Mouse (Mus musculus) heart, embryonic 14.5 days (tissue): ENCODE data around the gene Slc35g3. TPM values are rescaled to one million over a fixed set of nuclear protein-coding genes. Genes with fewer than 3 reads are reported as not detected.

Experiments used
- ATAC-seq: fragments of 200-750 bp; cut with Nextera tagmentation; 2 replicates; pipeline ENCODE4 v1.8.0; 2017; ENCODE audit warnings: low read depth, moderate TSS enrichment; ENCODE audit not compliant: insufficient number of reproducible peaks, insufficient read depth, low FRiP score
- H3K27ac ChIP-seq, 2 experiments: fragments of 200-500 bp in 1 of 2; fragments of 300-500 bp in 1 of 2; sonication (generic) in 1 of 2; replicated peaks in 1 of 2; 2 replicates each; pipeline ENCODE4 v1.5.1; 2012 to 2014; ENCODE audit warnings: low read depth in 2 of 2, low read length in 2 of 2, control low read depth in 1 of 2, mild to moderate bottlenecking in 1 of 2, mixed read lengths in 1 of 2; ENCODE audit not compliant: control insufficient read depth in 1 of 2, insufficient read depth in 1 of 2
- H3K27me3 ChIP-seq: fragments of 300-500 bp; sonication (generic); 2 replicates; pipeline ENCODE4 v1.6.1; 2014; ENCODE audit warnings: mild to moderate bottlenecking, low read length, control low read depth; ENCODE audit not compliant: control insufficient read depth, insufficient read depth
- H3K36me3 ChIP-seq: fragments of 300-500 bp; sonication (generic); 2 replicates; pipeline ENCODE4 v1.6.1; 2014; ENCODE audit warnings: mild to moderate bottlenecking, control low read depth, low read length, mixed read lengths; ENCODE audit not compliant: control insufficient read depth, insufficient read depth
- H3K4me1 ChIP-seq, 2 experiments: fragments of 200-500 bp in 1 of 2; fragments of 300-500 bp in 1 of 2; sonication (generic) in 1 of 2; 2 replicates each; pipeline ENCODE4 v1.6.1; 2012 to 2014; ENCODE audit warnings: low read length in 2 of 2, control low read depth in 1 of 2, mixed read lengths in 1 of 2; ENCODE audit not compliant: control insufficient read depth in 2 of 2, insufficient read depth in 2 of 2
- H3K4me2 ChIP-seq: fragments of 300-500 bp; sonication (generic); 2 replicates; pipeline ENCODE4 v1.6.1; 2014; ENCODE audit warnings: mild to moderate bottlenecking, low read length
- H3K4me3 ChIP-seq, 2 experiments: fragments of 200-500 bp in 1 of 2; fragments of 300-500 bp in 1 of 2; sonication (generic) in 1 of 2; 2 replicates each; pipeline ENCODE4 v1.5.1; 2012 to 2014; ENCODE audit warnings: low read length in 2 of 2, mild to moderate bottlenecking in 2 of 2, control low read depth in 1 of 2, low read depth in 1 of 2, moderate library complexity in 1 of 2; ENCODE audit not compliant: control insufficient read depth in 1 of 2, insufficient read depth in 1 of 2
- H3K9ac ChIP-seq: fragments of 300-500 bp; sonication (generic); 2 replicates; pipeline ENCODE4 v1.6.1; 2014; ENCODE audit warnings: mild to moderate bottlenecking, low read length
- H3K9me3 ChIP-seq: fragments of 300-500 bp; sonication (generic); 2 replicates; pipeline ENCODE4 v1.6.1; 2016; ENCODE audit warnings: low read length, control low read depth; ENCODE audit not compliant: control insufficient read depth
- WGBS: fragments of 180-500 bp; shearing (Covaris S2); extraction: QIAGEN DNeasy Blood & Tissue Kit; methylation state at CpG from one replicate; pipeline ENCODE4 v1.1.7; 2014; 5-methylcytosine and 5-hydroxymethylcytosine counted together
- polyA plus RNA-seq: library from polyadenylated mRNA; unstranded; fragments of >200 nt; fragmentation: Nextera tagmentation; extraction: Ambion mirVana; gene quantifications from 2 replicates; pipeline ENCODE4 v1.2.1, GENCODE M21; 2014

The Slc35g3 gene
- polyA plus RNA-seq, 1 experiment from 2014 or later, result not detected

- no peak overlapping the region for H3K4me2 ChIP-seq
- 36% methylated on average over 4 of the region's 4 CpGs for WGBS
- H3K9me3 ChIP-seq, result no peaks in the 10 kb centered on the region
- peaks cover 11 to 19% of the 10 kb centered on the region in 2 experiments for H3K4me1 ChIP-seq
- no peak overlapping the region for H3K9ac ChIP-seq
- H3K27ac ChIP-seq, result no peak overlapping the region
- ATAC-seq, result no peak
- H3K36me3 ChIP-seq, result peaks cover 6% of the 10 kb centered on the region
- H3K27me3 ChIP-seq, result no peaks in the 10 kb centered on the region
- H3K4me3 ChIP-seq, result no peak overlapping the region
Measured at GRCm38 (mm10) chr11:69781828-69782227, 20.1 kb upstream of the Slc35g3 start.

GRCm38 (mm10) chr11:69778985-69779384, 17.2 kb upstream of the Slc35g3 start:
- Histone ChIP-seq H3K9me3 (no peaks in the 10 kb centered on the region), H3K36me3 (peaks cover 20% of the 10 kb centered on the region), H3K9ac (no peak overlapping the region), H3K4me3 (no peak overlapping the region), H3K4me2 (0 out of 2 replicates have a peak overlapping the region, but pooled peaks have one; percentile 5), H3K27me3 (no peaks in the 10 kb centered on the region), H3K27ac (no peak overlapping the region), H3K4me1 (peaks cover 8 to 13% of the 10 kb centered on the region in 2 experiments)
- 43% methylated on average over 7 of the region's 7 CpGs for WGBS
- no peak for ATAC-seq

GRCm38 (mm10) chr11:69778258-69778982, 16.7 kb upstream of the Slc35g3 start:
- H3K4me1 ChIP-seq, result peaks cover 8 to 13% of the 10 kb centered on the region in 2 experiments
- no peak overlapping the region for H3K4me3 ChIP-seq
- H3K4me2 ChIP-seq, result peak overlapping the region; percentile 5; the same call in 1 of the 2 replicates
- H3K27ac ChIP-seq, result no peak overlapping the region
- 0 out of 2 replicates have a peak overlapping the region, but pooled peaks have one; percentile 25 for H3K9ac ChIP-seq
- ATAC-seq, result no peak
- 60% methylated on average over 23 of the region's 23 CpGs for WGBS
- H3K9me3 ChIP-seq, result no peaks in the 10 kb centered on the region
- H3K27me3 ChIP-seq, result no peaks in the 10 kb centered on the region
- H3K36me3 ChIP-seq, result peaks cover 20% of the 10 kb centered on the region

GRCm38 (mm10) chr11:69777504-69778257, 15.9 kb upstream of the Slc35g3 start:
- 64% methylated on average over 25 of the region's 26 CpGs for whole genome bisulfite sequencing
- peaks cover 8 to 13% of the 10 kb centered on the region in 2 experiments for H3K4me1 ChIP-seq
- no peaks in the 10 kb centered on the region for H3K9me3 ChIP-seq
- H3K36me3 ChIP-seq, result peaks cover 20% of the 10 kb centered on the region
- H3K4me3 ChIP-seq, result no peak overlapping the region
- H3K27ac ChIP-seq, result no peak overlapping the region
- ATAC-seq, result no peak
- H3K4me2 ChIP-seq, result no peak overlapping the region
- no peaks in the 10 kb centered on the region for H3K27me3 ChIP-seq
- H3K9ac ChIP-seq, result no peak overlapping the region

- Histone ChIP-seq H3K9me3 (no peaks in the 10 kb centered on the region), H3K4me2 (no peak overlapping the region), H3K4me3 (no peak overlapping the region), H3K27ac (no peak overlapping the region), H3K27me3 (no peaks in the 10 kb centered on the region), H3K36me3 (peaks cover 20% of the 10 kb centered on the region), H3K4me1 (peaks cover 8 to 13% of the 10 kb centered on the region in 2 experiments), H3K9ac (no peak overlapping the region)
- WGBS, result 82% methylated on average over 20 of the region's 20 CpGs
- no peak for ATAC-seq
Measured at GRCm38 (mm10) chr11:69776488-69776887, 14.7 kb upstream of the Slc35g3 start.

GRCm38 (mm10) chr11:69775716-69776115, 13.9 kb upstream of the Slc35g3 start:
- H3K27me3 ChIP-seq, result no peaks in the 10 kb centered on the region
- H3K4me1 ChIP-seq, result peaks cover 8 to 13% of the 10 kb centered on the region in 2 experiments
- H3K27ac ChIP-seq, result no peak overlapping the region
- no peak overlapping the region for H3K4me3 ChIP-seq
- H3K4me2 ChIP-seq, result no peak overlapping the region
- no peak for ATAC-seq
- H3K9me3 ChIP-seq, result no peaks in the 10 kb centered on the region
- no peak overlapping the region for H3K9ac ChIP-seq
- H3K36me3 ChIP-seq, result peaks cover 20% of the 10 kb centered on the region
- 63% methylated on average over 10 of the region's 10 CpGs for WGBS

- peaks cover 8 to 13% of the 10 kb centered on the region in 2 experiments for H3K4me1 ChIP-seq
- no peak overlapping the region for H3K4me2 ChIP-seq
- H3K27me3 ChIP-seq, result no peaks in the 10 kb centered on the region
- H3K9ac ChIP-seq, result no peak overlapping the region
- H3K4me3 ChIP-seq, result no peak overlapping the region
- no peak for ATAC-seq
- peaks cover 20% of the 10 kb centered on the region for H3K36me3 ChIP-seq
- 50% methylated on average over 5 of the region's 5 CpGs for WGBS
- H3K9me3 ChIP-seq, result no peaks in the 10 kb centered on the region
- H3K27ac ChIP-seq, result no peak overlapping the region
Measured at GRCm38 (mm10) chr11:69774961-69775360, 13.2 kb upstream of the Slc35g3 start.
